Mouse (Mus musculus) common myeloid progenitor, adult 5-6 weeks (primary cell): ENCODE results near the gene Cdkal1. TPM values are rescaled to one million over a fixed set of nuclear protein-coding genes. Genes with fewer than 3 reads are reported as not detected.

ENCODE experiments used
- ATAC-seq: replicated peaks from 2 replicates; pipeline ENCODE4 v1.8.0; 2016; ENCODE audit warnings: low read depth, mild to moderate bottlenecking, moderate TSS enrichment, inconsistent platforms; ENCODE audit not compliant: poor library complexity, severe bottlenecking
- total RNA-seq: library from RNA; stranded (forward); fragments of 200-1000, 187-1606 nt; gene quantifications from 2 replicates; pipeline ENCODE4 v1.2.3, GENCODE M21; 2017

Gene Cdkal1
- total RNA-seq, 1 experiment from 2014 or later: 62.7 TPM

DNA sequence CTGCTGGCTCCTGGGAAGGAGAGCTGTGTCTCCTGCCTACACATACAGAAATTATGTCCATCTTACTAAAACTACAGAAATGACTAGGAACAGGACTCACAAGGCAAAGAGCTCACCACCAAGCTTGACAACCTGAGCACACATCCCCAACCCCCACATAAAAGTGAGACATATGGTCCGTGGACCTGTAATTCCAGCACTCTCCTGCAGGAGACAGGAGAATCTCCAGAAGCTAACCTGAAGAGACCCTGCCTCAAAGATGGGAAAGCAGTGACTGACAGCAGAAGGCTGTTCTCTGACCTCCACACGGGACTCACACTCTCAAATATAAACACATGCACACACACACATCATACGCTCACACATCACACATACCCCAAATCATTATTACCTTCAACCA lies 36.3 kb downstream of the Cdkal1 start:
- no peak for ATAC-seq

- ATAC-seq: 0 out of 2 replicates have a peak, but pooled peaks have one; percentile 27
Observed at GRCm38 (mm10) chr13:29818314-29818713, 37.2 kb downstream of the Cdkal1 start.

DNA sequence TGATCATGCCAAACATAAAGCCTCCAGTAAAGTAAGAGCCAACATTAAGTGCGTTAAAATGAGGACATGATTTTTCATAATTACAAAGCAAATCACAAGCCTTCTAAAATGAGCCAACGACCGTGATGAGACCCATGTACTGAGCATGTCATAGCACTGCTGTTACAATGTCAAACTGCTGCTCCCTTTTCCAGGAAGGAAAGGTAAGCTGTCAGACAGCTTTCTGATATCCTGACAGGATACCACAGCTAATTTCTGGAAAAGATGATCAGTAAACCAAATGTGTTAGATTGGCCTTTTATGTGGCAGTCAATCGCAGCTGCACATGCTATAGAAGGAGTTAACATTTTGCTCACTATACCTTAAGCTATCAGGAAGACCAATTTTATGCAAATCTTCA lies 44.7 kb downstream of the Cdkal1 start:
- no peak for ATAC-seq

GRCm38 (mm10) chr13:29808383-29808782 lies 47.1 kb downstream of the Cdkal1 start:
- no peak for ATAC-seq

DNA sequence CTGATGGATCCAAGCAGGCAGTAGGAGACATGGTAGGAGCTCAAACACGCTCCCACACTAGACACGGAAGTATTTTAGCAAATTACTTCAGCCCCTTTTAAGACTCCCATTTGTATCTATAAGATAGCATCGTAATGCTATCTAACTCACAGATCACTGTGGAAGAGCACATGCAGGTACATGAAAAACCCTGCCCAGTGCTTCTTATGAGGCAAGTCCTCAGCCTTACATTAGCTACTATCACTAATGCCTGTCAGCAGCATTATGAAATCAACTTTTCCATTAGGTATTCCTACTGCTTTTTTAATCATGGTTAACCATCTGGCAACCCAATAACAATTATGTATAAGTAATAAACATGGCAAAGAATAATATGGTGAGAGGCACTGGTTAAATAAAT lies 47.5 kb downstream of the Cdkal1 start:
- no peak for ATAC-seq

DNA sequence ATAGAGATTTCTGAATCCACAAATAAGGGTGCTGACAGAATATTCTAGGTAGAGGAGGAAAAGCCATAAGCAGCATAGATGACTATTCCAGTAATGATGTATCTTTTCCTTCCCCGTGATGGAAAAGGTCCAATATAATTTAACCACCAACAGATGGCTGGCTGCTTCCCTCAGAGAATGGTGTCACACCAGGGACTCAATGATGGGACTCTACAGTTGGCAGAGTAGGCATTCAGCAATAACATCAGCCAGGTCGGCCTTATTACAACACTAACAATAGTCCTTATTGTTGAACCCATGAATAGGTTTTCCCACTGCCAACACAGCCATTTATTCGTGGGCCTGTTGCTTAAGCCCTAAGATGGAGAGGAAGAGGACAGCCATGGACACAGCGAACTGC lies 48.6 kb downstream of the Cdkal1 start:
- ATAC-seq: no peak

DNA sequence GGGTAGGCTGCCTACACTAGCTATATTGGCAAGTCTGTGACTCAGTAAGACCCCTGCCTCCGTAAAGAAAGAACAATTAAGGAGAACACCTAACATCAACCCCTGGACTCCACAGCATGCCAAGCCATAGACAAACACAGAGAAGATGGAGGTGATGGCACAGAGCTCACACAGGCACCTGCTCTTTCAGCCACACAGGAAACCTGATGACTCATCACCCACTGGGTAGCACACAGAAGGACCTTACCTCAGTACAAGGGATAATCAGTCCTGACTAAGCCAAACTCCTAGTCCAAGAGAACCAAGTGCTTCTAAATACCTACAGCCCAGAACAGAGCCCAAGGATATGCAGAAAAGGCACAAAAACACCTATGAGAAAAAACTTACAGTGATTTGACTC lies 50.2 kb downstream of the Cdkal1 start:
- ATAC-seq: no peak

DNA sequence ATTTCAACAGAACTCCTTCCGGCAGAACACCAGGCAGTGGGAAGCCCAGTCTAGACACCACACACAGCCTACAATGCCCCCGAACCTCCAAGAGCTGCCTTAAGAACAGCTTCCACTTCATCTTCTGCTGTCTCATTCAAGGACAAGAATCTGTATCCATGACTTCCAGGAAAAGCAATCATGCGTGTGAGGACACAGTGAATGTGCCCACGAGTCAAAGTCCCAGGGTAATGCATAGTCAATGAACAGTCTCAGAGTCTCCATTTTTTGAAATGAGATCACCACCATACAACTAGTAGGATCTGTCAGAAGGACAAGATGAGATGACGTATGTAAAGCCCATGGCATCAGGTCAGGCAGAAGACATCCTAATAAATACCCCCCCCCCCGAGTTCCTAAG lies 51.4 kb downstream of the Cdkal1 start:
- ATAC-seq: no peak

DNA sequence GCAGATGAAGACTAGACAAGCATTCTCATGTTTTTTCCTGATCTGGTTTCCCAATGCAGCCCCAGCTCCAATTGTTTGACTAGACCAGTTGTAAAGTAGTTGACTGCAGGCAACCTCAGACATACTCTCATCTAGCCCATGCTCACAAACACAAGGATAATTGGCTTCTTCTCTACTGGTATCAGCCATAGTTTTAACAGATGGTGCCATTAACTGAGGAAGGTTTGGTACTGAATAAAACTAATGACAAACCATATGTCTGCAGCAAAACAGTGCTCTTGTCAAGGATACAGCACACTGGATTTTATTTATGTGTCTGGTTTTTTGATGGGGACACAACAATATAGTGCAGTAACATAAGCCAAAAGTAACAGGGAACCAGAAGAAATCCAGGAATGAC lies 52.8 kb downstream of the Cdkal1 start:
- ATAC-seq: no peak

DNA sequence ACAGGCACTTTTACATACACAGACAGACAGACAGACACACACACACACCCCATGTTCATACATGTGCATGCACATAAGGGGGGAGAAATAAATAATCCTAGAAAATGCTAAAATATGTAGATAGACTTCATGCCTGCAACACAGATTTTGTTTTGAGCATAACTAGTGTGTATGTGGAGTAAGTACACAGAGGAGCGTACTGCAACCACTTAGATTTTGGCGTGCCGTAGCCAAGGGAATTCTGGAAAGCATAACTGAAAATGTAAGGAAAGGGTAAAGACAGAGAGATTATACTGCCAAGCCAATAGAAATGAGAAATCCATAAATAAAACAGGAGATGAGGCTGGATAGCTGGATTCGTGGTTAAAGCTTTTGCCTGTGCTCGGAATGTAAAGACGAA lies 55.4 kb downstream of the Cdkal1 start:
- ATAC-seq: no peak

- peak; percentile 86 for ATAC-seq
Observed at GRCm38 (mm10) chr13:29792112-29792511, 63.4 kb downstream of the Cdkal1 start.

DNA sequence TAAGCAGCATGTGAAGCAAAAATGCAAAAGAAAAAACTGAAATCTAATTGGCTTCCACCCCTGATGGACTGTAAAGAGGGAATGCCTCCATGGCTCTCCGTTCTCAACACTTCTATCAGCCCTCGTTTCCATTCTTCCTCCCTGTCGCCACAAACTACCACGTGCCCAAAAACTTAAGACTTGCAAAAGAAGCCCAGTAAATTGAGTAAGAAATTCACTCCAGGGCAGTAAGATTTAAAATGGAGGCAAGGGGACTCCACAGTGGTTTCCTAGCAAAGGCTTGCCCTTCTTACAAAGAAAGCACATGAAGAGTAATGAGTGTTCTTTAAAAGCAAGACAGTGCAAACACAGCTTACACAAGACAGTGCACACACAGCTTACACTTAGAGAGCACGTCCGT lies 64.0 kb downstream of the Cdkal1 start:
- no peak for ATAC-seq

- 0 out of 2 replicates have a peak, but pooled peaks have one; percentile 45 for ATAC-seq
Observed at GRCm38 (mm10) chr13:29786984-29787383, 68.5 kb downstream of the Cdkal1 start.

DNA sequence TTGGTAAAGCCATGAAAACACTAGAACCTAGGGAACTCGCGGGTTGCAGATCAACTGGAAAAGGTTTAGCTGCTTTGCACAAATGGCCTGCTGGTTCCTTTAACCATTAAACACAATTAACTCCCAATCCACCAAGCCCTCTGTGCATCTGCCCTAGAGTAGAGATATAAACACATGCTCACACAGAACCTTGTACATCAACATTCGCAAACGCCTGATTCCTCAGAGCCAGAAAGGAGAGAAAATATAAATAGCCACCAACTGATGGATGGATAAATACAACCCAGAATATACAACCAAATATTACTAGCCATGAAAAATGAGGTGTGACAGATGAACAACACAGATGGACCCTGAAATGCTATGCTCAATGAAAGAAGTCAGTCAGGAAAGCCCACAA lies 70.6 kb downstream of the Cdkal1 start:
- ATAC-seq: no peak

DNA sequence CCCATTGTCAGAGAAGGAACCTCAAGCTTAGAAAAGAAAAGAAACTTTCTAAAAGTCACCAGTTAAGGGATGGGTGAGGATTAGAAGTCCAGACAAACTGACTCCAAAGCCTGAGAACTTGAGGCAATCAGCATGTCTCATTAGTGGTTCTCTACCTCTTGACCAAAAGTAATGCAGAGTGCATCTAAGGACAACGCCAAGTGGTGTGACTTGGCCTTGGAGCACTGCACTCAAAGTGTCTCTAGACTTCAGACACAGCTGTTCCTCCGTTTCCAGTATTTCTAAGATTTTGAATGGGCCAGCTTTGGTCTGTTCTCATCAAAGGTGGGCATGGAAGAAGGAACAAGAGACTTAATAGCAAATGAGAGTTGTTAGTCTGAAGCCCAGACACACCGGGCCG lies 74.1 kb downstream of the Cdkal1 start:
- no peak for ATAC-seq

- ATAC-seq: 0 out of 2 replicates have a peak, but pooled peaks have one; percentile 11
Observed at GRCm38 (mm10) chr13:29780713-29781112, 74.8 kb downstream of the Cdkal1 start.

GRCm38 (mm10) chr13:29779519-29779918 lies 76.0 kb downstream of the Cdkal1 start:
- ATAC-seq: no peak

DNA sequence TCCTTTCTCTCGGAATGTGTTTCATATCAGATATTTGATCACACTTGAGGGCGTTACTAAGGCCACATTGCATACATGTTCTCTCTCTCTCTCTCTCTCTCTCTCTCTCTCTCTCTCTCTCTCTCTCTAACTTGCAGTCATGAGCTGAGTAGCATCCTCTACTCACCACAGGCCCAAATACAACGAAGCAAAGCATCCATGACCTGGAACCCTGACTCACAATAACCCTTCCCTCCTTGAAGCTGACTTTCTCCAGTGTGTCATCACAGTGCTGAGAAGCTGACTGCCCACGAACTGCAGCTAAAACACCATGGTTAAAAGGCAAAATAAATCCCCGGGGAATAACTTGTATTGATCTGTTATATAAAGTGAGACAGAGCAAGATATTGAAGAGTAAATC lies 76.4 kb downstream of the Cdkal1 start:
- no peak for ATAC-seq

DNA sequence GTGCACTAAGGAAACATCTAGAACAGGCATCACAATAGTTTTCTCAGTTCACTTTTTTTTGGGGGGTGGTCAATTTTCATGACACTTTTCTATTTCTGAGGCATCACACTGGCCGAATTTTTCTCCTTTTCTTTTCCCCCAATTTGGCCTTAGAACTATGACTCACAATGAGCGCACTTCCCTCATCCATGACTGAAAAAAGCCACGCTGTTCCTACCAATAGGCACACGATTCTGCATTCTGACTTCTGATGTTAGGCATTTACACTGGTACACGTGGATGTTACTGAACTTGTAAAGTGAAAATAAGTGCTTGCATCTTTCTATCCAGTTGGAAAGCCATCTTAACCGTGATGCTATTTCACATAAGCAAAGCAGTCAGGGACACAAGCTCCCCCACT lies 77.3 kb downstream of the Cdkal1 start:
- ATAC-seq: no peak

DNA sequence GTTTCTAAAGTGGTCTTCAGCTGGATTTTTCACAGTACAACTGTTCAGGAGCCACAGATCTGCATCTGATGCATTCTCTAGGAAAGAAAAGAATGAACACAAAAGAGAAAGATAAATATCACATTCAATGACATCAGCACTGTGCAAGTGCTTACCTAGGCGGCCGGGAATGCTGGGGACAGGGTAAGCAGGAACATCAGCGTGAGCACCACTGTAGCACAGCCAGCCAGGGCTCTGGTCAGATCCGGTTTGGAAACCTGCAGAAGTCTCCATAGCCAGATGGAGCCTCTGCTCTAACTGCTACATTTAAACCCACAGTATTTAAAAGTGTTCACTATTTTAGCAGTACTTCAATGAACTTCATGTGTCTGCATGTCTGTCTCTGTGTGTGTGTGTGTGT lies 78.2 kb downstream of the Cdkal1 start:
- ATAC-seq: no peak

GRCm38 (mm10) chr13:29775603-29776230 lies 79.8 kb downstream of the Cdkal1 start:
- ATAC-seq: no peak

GRCm38 (mm10) chr13:29773563-29773962 lies 81.9 kb downstream of the Cdkal1 start:
- ATAC-seq: peak; percentile 54
